Mouse (Mus musculus): Measurements from ENCODE around the gene Ostm1.

GRCm38 (mm10) chr10:42692095-42692494 is 108.5 kb downstream of the Ostm1 start:
- no peak for TF ChIP-seq EP300 (IDR thresholded peaks at IDR 0.05; ENCODE audit: low read depth)
- TF ChIP-seq CTCF (IDR thresholded peaks at IDR 0.05; ENCODE audit: low read depth), result no peak
